Mouse (Mus musculus) cerebellum, adult 8-10 months (tissue): Measurements from ENCODE around the gene Spag7.
A peak's percentile ranks its signal among the peaks of the same experiment; 100 is the strongest.

Experiments
- DNase-seq: peaks from one replicate; pipeline ENCODE4 v3.0.0; 2022

The Spag7 gene

DNA sequence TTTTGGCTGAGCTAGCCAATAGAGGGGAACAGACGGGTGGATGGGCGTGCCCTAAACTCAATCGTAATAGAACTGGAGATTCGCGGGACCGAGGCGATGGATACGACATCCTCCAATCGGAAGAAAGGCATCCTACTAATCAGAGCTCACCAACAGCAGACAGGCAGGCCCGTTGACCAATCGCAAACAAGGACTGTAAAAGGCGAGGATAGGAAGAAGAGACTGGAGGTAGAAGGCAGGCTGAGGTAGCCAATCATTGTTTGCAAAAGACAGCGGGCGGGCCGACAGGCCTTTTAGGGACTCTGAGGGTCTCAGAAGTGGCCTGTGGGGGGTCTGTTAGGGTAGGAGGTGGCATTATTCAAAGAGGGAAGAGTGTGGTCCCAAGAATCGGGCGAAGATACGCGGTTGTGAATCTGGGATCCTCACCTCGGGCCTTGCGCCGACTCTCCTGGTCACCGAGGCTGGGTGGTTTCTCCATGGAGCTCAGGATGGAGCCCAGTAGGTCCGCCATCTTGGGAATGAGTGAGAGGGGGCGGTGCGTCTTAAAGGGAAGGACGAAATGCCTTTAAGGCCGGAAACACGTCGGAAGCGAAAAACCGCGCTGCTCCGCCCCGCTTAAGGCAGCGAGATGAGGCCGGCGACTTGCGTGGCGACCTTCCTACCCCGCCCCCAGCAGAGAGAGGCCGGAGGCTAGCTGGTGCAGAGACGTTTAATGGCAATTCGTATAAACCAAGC lies at the start of gene Spag7:
Spag7 (minus strand) TSS at position 646 of the 735 bp plus-strand sequence.
- peak; percentile 96 for DNase-seq

DNA sequence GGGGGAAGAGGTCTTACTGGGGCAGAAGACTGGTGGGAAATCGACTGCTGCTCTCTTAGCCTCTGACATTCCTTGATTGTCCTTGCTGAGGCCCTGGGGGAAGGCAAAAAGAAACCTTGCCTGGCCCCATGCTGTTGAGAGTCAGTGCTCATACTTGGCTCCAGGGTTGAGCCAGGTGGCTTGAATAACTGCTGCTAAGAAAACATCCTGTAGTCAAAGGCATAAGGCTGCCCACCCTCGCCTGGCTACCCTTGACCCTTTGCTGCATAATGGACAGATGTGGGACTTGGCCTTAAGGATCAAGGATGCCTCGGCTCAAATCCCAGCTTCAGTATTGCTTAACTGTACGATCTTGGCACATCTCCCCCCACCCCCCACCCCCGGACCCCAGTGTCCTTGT lies 49.3 kb upstream of the Spag7 start:
- DNase-seq = no peak

DNA sequence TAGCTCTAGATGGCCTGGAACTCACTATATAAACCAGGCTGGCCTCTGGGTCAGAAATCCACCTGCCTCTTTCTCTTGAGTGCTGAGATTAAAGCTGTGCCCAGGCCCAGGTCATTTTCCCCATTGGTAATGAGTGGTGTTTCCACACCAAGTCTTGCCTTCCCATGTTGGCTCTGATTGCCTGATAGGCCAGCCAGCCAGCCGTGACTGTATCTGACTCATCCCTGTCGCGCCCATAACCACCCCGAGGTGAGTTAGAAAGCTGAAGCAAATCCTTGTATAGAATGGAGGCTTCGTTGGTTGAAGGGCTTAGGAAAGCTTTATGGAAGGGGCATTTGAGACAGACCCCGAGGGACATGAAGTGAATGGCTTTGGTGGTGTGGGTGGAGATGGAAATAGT lies 46.6 kb upstream of the Spag7 start:
- no peak for DNase-seq

DNA sequence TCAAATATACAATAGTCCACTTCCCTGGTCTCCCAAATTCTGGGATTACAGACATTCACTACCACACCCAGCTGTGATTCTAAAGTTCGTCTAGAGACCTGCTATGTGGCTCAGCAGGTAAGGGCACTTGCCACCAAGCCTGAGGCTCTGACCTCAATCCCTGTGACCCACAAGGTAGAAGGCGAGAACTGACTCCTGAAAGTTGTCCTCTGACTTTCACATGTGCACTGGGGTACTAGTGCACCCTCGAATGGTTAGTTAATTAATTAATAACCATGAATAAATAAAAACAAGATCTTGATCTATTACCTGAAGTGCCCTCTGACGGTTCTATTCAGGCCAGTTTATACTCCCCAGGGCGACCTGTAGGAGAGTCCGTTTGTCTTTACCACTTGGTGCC lies 44.0 kb upstream of the Spag7 start:
- no peak for DNase-seq

DNA sequence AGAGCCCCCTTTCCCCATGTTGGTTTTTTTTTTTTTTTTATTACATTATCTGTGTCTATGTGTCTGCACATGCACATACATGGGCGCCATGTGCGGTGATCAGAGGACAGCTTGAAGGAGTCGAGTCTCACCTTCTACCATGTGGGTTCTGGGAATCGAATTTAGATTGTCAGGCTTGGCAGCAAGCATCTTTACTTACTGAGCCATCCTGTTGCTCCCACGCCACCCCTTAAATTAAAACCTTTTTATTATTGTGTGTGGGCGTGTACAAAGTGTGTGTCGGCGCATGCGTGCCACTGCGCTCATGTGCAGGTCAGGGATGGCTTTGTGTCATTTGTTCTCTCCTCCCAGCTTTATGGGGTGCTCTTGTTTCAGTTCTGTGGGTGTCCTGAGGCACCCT lies 41.8 kb upstream of the Spag7 start:
- DNase-seq = no peak

DNA sequence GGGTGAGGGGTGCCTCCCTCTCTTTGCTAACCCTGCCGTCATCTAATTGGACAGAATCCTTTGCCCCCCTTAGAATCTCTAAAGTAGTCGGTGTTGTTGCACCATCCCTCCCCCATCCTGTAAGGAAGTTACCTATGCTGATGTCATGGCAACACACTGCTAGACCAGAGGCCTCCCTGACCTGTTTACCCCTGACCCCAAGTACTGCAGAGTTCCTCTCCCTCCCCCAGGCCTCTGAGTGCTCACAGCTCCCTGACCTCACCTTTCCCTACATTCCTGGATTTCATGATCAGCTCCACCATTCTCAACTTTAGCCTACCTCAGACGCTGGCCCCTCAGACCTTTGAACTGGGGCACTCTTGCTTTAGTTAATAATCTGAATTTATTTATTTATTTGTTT lies 36.9 kb upstream of the Spag7 start:
- no peak for DNase-seq

DNA sequence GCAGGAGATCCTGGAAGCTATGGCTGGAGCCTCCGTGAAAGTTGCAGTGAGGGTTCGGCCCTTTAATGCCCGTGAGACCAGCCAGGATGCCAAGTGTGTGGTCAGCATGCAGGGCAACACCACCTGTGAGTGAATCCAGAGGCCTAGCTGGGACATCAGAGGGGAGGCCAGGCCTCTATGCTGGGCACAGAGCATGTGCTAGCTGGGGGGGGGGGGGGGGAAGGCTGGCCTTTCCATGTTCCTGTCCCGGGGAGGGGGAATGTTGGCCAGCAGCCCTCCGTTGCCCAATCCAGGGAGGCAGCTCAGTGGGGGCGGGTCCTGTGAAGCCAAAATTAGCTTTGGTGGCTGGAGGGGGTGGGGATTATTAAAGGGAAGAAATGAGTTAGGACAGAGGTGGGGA lies 33.6 kb upstream of the Spag7 start:
- no peak for DNase-seq

DNA sequence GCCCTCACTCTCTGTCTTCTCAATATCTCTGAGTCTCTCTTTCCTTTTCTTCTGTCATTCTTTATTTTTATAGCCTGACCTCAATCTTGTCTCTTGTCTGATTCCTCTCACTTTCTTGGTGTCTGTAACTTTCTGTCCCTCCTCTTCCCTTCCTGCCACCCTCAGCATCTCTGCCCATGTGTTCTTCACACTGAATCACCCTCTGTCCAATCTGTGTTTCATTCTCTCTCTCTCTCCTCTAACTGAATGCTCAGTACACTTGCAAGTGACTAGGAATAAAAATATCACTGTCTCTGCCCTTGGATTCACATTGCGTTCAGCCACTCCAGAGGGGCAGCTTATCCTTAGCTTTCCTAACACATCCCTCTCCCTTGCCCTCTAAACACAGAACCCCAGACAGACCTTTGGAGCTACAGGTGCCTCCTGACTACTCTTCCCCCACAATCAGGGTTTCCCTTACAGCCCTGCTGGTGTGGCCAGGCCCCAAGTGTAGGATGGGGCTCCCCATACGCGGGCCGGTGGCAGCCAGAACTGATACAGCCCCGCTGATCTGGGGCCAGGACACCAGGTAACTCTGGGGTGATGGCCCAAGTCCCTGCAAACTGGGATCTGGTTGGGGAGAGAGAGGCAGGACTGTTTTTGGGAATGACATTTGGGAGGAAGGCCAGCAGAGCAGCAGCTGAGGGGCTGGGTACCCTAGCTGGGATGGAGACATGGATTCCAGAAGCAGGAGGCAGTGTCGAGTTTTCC lies 32.9 kb upstream of the Spag7 start:
- DNase-seq = no peak

DNA sequence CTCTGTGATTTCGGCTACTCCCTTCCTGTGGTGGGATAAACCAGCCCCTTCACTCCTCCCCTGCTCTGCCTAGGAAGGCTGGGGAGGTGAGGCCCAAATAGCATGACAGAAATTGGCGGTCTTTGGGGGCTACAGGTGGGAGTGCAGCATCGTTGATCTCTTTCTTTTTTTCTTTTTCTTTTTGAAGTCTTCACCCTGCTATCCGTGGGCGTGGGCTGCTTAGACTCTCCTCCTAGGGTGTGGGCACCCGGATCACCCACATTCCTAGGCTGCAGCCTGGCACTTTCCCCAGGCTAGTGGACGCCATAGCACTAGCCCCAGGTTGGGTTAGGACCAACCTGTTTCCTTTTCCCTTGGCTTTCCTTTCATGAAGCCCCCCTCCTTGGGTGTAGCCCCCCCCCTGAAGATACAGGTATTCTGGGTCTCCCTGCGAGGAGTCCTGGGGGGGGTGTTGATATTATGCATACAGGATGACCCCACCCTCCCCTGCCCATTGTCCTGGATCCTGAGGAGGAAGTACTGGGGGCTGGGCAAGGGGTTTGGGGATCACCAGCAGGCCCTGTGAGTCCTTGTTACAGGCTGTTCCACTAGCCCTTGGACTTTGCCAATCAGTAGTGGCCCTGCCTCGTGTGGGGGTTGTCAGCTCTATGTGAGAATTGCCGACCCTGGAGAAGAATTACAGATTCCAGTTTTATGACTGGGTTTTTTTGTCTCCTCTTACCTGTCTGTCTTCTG lies 32.2 kb upstream of the Spag7 start:
- no peak for DNase-seq

DNA sequence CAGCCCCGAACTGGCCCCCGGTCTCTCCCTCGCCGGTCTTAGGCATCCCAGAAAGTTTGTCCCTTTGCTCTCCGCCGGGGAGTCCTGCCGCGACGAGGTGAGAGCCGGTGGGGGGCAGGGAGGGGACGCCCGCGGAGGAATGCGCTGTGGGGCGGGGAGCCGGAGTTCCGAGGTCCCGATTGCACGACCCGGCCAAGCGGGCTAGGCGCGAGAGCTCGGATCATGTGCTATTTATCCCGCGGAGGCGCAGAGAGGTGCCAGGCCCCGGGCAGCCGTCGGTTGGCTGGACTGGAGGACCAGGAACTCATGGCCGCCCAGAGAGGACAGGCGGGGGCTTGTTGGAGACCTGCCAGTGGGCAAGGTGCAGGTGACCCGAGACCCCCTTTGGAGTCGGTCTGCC lies 31.4 kb upstream of the Spag7 start:
- peak; percentile 67 for DNase-seq

DNA sequence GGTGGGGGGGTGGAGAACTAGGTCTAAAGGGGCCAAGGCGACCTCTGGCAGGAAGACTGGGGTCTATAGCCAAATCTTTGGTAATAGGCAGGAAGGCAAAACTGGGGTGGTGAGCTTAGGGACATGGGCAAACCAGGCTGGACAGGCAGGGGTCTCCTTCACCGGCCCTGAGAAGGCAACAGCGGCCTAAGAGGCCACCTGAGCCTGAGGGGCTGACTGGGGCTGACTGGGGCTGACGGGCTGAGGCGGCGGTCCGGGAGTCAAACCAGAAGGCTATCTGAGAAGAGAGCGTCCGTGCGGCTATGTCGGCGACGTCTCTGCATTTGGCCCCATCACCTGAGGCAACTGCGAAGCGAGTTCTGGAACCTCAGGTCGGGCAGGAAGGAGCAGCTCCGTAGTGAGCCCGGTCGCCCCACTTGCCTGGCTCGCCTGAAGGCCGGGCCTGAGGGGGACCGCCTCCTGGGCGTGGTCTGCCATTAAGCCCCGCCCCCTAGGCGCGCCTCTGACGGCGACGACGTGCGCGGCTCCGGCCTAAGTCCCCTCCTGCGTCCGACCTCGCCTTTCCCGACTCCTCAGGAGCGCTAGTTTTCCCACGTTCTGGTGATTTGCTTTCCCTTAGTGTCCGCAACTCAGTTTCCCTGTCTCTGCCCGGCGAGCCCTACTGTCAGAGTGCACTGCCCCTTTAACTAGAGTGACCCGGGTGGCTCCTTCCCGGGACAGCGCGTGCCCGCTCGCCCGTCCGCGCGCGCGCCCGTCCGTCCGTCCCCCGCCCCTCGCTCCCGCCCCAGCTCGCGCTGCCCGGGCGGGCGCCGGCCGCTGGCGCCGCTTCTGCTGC lies 30.7 kb upstream of the Spag7 start, which contains the start of the genes Inca1 and Kif1c:
Inca1 (minus strand) TSS at position 434 of the 835 bp plus-strand sequence.
Kif1c (plus strand) TSS at position 827 of the 835 bp plus-strand sequence.
- DNase-seq = peak; percentile 97

DNA sequence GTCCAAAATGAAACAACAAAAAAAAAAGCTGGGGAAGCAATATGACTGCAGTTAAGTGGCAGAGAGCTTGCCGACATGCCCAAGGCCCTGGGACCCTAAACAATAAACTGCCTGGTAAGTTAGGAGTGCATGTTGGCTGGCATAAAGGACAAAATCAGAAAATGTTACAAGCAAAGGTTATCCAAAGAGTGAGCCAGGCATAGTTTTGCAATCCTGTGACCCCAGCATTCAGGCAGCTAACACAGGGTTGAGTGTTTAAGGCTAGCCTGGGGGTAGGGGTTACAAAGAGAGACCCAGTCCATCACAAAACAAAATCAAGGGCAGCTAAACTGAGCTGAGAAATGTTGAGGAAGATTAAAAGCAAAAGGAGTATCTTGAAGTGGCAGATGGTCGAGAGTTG lies 29.8 kb upstream of the Spag7 start:
- DNase-seq = no peak

DNA sequence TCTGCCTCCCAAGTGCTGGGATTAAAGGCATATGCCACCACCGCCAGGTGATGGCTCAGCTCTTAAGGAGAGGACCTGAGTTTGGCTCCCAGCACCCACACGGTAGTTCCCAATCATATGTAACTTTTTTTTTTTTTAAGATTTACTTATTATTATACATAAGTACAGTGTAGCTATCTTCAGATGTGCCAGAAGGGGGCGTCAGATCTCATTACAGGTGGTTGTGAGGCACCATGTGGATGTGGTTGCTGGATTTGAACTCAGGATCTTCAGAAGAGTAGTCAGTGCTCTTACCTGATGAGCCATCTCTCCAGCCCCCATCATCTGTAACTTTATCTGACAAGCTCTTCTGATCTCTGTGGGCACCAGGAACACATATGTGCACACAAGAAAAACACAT lies 28.2 kb upstream of the Spag7 start:
- no peak for DNase-seq

DNA sequence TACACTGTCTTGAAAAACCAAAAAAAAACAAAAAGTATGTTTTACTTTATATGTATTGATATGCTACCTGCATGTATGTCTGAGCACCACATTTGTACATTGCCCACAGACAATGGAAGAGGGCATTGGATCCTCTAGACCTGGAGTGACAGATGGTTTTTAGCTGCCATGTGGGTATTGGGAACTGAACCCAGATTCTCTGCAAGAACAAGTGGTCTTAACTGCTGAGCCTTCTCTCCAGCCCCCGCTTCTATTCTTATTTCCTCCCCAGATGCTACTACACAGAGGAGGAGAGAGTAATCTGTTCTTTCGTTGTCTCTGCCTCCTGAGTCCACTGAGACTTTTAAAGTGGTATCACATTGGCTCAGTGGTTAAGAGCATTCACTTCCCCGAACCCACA lies 24.3 kb upstream of the Spag7 start:
- DNase-seq = no peak

DNA sequence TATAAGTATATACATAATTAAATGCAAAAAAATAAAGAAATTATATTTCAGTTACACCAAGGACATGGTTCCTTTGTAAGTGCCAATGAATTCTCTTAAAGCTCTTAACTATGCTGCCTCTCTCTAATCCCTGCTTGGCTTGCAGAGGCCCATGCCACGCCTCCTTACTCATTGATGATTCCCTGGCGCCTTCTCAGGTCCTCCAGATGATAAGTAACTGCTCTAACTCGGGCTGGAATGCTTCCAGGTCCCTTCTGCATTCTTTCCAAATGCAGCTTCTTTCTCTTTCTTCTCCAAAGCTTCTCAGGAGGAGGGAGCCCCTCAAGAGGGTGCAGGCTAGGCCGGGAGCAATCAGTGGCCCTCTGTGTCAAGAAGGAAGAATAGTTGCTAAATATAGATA lies 20.4 kb upstream of the Spag7 start:
- DNase-seq = no peak

DNA sequence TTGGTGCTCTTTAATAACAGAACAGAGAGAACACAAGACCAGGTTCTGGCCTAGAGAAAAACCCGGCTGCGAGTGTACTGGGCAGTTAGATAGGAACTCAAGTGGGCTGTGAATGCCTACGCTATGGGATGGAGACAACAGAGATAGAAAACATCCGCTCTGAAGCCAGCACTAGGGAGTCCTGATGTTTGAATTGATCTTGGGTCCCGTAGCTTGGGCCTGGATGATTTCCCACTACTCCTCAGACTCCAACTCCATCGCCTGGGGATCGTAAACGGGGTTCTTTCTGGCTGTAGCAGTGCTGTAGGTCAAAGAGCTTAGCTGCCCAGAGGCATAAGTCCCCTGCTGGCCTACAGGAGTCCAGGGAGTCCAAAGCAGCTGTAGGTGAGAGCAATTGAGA lies 19.2 kb upstream of the Spag7 start:
- DNase-seq = no peak

DNA sequence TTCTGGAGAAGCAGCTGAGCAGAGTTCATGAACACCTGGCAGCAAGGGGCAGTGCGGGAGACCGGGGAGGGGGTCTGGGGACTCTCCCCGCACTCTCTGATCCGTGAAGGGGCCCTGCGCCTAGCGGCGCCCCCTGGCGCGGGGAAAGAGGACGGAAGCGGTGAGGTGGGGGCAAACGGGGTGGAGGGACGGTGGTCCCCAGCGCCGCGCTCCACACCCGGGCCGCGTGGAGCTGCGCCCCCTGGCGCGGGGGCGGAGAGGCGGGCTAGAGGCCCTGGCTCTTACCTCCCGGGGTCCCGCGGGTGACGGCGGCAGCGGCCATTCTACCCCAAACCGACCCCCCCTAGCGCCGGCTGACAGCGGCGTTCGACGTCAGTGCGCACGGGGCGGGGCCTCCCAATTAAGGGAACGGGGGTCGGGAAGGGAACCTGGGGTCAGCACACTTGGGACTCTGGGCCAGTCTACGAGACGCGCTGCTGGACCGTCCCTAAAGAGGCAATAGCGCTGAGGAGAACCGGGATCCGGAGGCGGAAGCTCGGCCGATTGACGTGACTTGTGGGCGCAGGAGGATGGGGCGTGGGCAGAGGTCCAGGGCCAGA lies 18.5 kb upstream of the Spag7 start, which contains the start of gene Camta2:
Camta2 (minus strand) TSS at position 505 of the 599 bp plus-strand sequence.
- peak; percentile 90 for DNase-seq

DNA sequence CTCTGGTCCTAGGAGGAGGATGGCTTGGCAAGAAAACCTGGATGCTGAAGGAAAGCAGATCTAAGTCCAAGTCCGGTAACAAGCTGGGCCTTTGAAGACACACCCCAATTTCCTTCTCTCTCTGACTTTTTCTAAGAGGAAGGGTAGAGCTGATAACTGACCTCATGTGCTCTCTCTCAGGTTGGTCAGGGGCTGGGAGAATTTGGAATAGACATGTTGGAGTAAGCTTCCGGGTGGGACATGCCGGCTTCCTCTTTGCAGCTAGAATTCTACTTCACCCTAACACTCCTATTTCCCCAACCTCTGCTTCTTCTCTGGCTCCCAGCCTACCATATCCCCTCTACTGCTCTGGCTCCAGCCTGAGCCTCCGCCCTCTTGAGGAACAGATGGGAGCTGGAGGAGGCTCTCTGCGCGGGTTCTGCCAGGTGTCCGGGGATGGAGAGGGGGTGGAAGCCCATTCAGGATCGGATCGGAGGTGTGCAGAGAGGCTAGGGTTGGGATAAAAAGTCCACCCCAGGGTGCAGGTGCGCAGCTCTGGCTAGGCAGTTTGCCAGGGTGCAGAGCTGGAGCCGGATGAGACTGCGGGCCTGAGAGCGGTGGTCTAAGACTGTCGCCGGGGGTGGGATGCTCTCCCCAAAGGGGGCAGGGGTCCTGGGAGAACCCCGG lies 17.8 kb upstream of the Spag7 start:
- DNase-seq = peak; percentile 66

DNA sequence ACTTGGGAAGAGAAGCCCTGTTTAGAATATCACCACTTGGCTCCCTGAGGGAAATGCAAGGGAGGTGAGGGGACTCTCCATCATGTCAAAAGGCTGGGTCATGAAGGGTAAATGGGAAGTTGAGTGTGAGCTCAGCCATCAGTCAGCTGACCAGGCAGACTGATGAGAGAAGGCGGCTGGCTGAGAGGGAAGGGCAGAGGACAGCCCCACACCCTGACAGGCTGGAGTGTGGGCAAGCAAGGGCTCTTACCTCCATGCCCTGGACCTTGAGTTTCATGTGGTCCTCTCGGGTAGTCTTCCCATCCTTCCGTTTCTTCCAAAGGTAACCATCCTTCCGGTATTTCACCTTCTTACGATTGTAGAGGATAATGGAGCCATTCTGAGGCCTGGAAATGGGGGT lies 14.4 kb upstream of the Spag7 start:
- no peak for DNase-seq

DNA sequence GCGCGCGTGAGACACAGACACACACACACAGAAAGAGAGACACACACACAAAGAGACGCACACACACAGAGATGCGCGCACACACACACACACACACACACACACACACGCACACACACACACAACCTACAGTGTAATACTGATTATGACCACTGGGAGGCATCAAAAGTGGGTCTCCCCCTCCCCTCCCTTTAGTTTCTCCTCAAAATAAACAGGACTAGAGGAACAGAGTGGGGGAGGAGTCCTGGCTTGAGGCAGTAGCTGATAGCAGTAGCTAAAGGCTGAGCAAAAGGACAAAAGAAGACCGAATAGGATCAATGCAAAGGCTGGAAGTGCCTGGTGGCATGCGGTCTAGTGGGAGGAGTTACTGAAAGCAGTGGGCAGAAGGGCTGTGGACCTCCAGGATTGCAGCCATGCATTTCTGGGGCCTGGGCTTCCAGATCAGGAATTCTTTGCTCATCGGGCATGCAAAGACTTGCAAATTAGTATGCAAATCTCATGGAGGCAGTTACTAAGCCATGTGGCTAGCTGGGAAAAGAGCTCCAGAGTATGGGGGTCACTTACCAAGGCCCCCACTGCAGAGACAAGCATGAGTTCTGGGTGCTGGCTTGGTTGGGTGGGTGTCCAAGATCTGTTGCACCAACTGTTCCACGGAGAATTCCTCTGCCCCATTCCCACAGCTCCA lies 12.8 kb upstream of the Spag7 start:
- no peak for DNase-seq

DNA sequence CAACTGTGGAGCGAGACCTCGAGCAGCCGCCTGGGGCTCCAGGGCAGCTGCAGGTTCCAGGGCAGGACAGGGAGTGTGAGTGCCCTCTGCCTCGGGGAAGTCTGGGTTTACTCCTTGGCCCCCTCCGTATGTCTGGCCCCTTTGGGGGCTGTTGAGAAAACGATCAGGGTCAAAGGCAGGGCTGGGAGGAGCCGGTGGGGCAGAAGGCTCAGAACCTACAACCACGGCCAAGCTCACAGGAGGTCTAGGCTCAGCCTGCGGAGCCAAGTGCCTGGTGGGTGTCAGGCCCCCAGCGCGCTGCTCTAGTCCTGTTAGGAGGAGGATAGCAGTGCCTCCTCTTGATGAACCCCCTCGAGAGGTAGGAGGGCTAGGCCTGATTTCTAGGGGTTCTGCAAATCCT lies 12.0 kb upstream of the Spag7 start:
- DNase-seq = no peak
